Mouse (Mus musculus) right cerebral cortex, postnatal 4 days (tissue): ENCODE results near the gene Polr1e.
"Not testable (repeated sequence)": the region's sequence is repeated elsewhere in the genome, so short reads cannot be mapped to it uniquely, and the experiment has no call there.

Experiments used
- DNase-seq: peaks from one replicate; pipeline ENCODE4 v3.0.0-alpha.2; 2022

Gene Polr1e

DNA sequence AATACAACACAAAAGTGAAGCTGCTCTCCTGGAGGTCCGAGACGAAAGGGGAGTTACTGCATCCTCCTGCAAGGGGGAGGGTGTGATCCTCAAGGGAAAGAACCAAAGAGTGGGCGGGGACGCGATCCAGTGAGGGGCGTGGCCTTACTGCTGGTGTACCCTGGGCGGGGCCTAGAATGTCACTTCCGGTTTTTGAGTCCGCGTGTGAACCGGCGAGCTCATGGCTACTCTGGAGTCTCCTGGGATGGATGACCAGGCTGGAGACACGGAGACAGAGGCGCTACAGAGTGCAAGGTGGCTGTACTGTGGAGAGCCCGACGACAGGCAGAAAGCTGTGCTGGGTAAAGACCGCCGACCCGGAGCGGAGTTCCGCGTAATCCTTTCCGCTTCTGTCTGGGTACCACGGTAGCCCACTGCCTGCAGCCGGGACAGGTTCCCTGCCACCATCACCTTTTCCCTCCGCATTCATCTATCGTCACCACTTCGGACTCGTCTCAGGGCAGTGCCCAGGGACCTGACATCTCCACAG is at the start of gene Polr1e:
Gene Polr1e (plus strand): TSS at position 132 of the 529 bp plus-strand sequence.
- peak; percentile 75 for DNase-seq

GRCm38 (mm10) chr4:44970056-44970455 is 48.3 kb upstream of the Polr1e start:
- no peak for DNase-seq

GRCm38 (mm10) chr4:44970612-44971110 is 47.7 kb upstream of the Polr1e start:
- DNase-seq: no peak

DNA sequence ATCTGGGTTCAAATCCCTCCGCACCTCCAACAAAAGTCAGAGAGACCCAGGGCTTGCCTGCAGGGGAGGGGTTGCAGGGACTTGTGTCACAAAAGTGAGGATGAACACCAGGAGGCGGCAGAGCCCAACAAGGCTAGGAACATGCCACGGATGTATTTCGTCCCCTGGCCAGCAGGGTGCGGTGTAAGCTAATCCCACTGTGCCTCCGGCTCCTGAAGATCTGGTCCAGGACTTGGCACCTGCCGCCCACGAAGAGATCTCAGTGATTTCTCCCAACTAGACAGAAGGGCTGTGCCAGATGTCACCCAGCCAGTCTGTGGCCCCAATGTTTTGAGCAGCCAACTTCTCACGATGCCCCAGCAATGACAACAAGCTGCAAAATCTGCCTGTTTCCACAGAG is 44.9 kb upstream of the Polr1e start:
- DNase-seq: peak; percentile 78

- DNase-seq: no peak
Observed at GRCm38 (mm10) chr4:44973871-44974270, 44.5 kb upstream of the Polr1e start.

DNA sequence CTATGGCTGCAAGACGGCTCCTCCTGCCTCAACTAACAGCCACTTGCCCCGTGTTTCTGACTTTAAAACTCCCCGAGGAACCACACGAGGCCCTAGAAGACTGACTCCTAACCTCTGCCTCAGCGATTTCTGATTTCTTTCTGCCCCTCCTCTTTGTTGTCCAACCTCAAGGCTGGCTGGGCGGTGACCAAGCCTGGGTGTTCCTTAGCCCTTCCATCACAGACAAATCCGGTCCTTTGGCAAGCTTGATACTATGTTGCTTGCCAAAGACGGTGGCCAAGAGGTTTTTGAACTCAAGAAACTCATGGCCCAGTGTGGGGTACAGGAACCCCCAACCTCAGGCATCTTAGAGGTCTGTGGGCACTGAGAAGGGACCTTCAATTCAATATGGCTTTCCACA is 44.1 kb upstream of the Polr1e start:
- no peak for DNase-seq

- DNase-seq: no peak
Observed at GRCm38 (mm10) chr4:44976026-44976615, 42.3 kb upstream of the Polr1e start.

GRCm38 (mm10) chr4:44976921-44977710 is 41.3 kb upstream of the Polr1e start:
- no peak for DNase-seq

- no peak for DNase-seq
Observed at GRCm38 (mm10) chr4:44978175-44978574, 40.2 kb upstream of the Polr1e start.

- DNase-seq: no peak
Observed at GRCm38 (mm10) chr4:44979794-44980338, 38.5 kb upstream of the Polr1e start.

GRCm38 (mm10) chr4:44981280-44981973 is 37.0 kb upstream of the Polr1e start, which contains the start of gene Grhpr:
Gene Grhpr (plus strand): TSS chr4:44981395.
- peak; percentile 67 for DNase-seq

DNA sequence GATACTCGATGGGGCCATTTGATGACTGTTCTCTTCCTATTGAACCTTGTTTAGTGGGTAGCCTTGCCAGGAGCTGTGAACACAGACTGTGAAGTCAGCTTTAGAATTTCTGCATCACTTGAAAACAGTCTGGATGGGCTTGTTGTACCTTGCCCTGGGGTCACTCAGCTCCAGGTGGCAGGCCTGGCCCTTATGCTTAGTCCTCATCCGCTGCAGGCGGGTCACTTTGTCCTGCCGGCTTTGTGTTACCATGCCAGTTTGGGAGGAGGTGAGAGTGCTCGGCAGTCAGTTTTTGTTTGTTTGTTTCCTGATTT is 36.5 kb upstream of the Polr1e start:
- DNase-seq: no peak

DNA sequence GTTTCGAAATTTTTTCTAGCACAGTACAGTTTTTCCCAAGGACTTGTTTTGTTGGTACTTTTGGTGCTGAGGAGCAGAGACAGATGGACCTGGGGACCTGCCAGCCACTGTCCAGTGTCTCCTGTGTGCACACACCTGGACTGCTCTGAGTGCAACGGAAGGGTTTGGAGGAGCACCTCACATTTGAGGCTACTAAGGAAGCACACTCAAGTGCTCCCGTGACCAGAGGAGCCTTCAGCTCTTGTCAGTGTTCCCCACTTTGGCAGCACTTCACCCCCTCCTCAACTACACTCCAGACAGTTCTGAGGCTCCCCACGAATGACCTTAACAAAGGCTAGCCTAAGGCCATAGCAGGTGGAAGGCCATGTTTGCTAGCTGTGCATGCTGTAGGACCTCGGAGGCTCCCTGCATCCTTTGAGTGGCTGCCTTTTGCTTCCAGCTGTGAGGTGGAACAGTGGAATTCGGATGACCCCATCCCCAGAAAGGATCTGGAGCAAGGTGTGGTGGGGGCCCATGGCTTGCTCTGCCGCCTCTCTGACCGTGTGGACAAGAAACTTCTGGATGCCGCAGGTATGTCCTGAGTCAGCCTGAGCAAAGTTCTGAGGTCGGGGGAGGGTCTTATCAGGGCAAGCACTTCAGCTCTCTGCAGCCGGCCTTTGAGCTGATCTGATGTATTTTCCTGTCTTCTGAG is 35.8 kb upstream of the Polr1e start:
- no peak for DNase-seq

DNA sequence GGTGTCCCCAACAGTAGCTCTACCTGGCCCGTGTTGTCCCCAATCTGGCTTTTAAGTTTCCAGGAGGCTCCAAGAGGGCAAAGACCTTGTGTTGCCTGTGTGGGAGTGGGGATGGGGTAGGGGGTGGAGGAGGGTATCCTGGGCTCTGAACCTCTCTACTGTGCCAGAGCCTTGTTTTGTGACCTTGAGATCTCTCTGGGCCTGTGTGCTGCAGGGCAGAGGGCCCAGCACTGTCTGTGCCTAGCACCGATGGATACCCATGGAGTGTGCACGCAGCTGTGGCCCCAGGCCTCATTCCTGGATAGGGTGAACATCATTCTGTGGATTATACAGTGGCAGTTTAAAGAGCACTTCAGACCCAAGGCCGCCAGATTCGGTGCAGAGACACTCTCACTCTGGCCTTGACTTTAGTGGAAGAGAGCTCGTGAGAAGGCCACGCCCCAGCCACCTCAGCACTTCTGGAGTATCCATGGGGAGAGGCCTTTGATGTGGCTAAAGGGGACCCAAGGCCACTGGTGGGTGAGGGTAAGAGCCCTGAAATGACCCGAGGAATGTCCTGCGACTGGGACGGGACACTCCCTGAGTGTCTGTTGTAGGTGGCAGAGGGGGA is 35.1 kb upstream of the Polr1e start:
- no peak for DNase-seq

GRCm38 (mm10) chr4:44990560-44990959 is 27.8 kb upstream of the Polr1e start:
- no peak for DNase-seq

DNA sequence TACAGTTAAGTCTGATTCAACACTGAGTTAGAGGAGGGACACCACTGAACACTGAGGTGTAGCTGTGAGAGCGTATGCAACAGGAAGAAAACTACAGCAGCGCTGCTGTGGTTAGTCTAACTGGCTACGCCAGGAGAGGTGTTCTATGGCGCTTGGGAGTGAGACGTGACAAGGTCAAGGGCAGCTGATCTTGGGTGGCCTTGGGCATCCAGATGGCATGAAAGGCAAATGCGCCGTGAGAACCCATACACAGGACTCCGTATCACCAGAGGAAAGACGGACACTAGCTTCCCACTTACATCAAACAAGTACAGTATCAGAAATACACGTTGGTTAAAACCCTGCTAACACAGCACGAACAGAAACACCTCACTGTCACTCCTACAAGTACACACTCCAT is 26.1 kb upstream of the Polr1e start:
- not testable (repeated sequence) for DNase-seq

DNA sequence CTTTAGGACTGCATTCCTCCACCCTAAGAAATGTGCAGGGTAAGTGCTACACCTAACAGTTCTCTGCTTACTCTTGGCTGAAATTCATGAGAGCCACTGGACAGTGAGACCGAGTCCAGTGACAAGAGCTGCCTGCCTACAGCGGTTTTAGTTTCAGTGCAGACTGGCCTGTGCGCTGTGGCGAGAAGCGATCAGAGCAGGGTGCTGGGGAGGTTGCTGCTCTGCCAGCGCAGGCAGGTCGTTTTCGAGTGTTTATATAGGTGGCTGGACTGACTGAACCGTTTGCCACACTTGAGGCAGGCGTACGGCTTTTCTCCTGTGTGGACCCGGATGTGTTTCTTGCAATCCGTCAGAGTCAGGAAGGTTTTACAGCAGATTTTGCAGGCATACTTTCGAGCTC is 25.2 kb upstream of the Polr1e start:
- not testable (repeated sequence) for DNase-seq

GRCm38 (mm10) chr4:44993847-44994246 is 24.5 kb upstream of the Polr1e start:
- DNase-seq: no peak

DNA sequence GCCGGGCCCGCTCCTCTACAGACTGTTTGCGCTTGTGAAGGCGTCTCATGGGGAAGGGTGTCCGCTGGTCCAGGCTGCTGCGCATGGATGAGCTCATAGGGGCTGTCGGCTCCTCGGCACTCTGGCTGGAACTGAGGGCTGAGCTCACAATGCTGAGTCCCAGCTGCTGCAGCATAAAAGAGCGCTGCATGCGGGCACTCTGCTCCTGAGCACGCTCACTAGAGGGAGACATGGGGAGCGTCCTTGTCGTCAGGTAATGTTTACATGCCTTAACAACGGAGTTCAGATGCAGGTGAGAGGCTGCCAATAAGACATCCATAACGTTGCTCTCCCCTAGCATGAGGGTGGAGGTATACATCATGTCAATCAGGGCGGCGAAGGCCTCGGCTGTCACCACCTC is 23.6 kb upstream of the Polr1e start:
- DNase-seq: no peak

- DNase-seq: no peak
Observed at GRCm38 (mm10) chr4:44998071-44998470, 20.3 kb upstream of the Polr1e start.

GRCm38 (mm10) chr4:45000001-45000400 is 18.4 kb upstream of the Polr1e start:
- no peak for DNase-seq

DNA sequence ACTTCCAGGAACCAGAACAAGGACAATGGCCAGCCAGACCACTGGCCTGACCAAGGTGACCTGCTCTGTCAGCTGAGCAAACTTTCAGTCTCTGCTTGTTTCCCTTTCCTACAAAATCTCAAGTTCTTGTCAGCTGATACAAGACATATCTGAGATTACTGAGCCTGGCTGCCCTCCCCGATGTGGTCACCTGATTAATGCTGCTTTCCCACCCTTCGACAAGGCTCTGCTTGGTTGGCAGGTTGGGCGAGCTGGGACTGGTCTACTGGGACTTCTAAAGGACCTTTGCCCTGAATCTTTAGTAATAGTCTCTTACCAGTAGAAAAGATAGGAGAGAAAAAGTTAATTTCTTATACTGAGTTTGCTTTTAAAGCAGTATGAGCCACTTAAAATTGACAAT is 12.9 kb upstream of the Polr1e start:
- no peak for DNase-seq
